Mouse (Mus musculus): ENCODE data around the gene Lrrc8d. TPM values are rescaled to one million over a fixed set of nuclear protein-coding genes. Genes with fewer than 3 reads are reported as not detected.

The Lrrc8d gene
- polyA plus RNA-seq, 1 experiment from 2014 or later, result 19.7 TPM

- no peak overlapping the region for H3K4me2 ChIP-seq (ENCODE audit: low read depth, low read length)
- no peak for ATAC-seq (ENCODE audit: low read depth)
- 0 out of 2 replicates have a peak, but pooled peaks cover 2% of the 10 kb centered on the region for H3K36me3 ChIP-seq (ENCODE audit: control insufficient read depth, insufficient read depth, low read length)
- H3K27ac ChIP-seq (ENCODE audit: low read length), result no peak overlapping the region
- H3K4me1 ChIP-seq (replicated peaks; ENCODE audit: control insufficient read depth, insufficient read depth, low read length), result peaks cover 30% of the 10 kb centered on the region
- 72% methylated on average over 6 of the region's 6 CpGs for WGBS
- H3K27me3 ChIP-seq (ENCODE audit: control insufficient read depth, insufficient read depth, low read depth, low read length), result no peaks in the 10 kb centered on the region
- H3K4me3 ChIP-seq (ENCODE audit: low read length), result no peak overlapping the region
- no peak overlapping the region for H3K9ac ChIP-seq (ENCODE audit: low read length)
- H3K9me3 ChIP-seq (ENCODE audit: control insufficient read depth, low read length), result no peaks in the 10 kb centered on the region
These were observed 30.5 kb downstream of the Lrrc8d start for GRCm38 (mm10) chr5:105730193-105730831.

GRCm38 (mm10) chr5:105731173-105731626 is 31.4 kb downstream of the Lrrc8d start:
- Histone ChIP-seq H3K4me2 (ENCODE audit: low read depth, low read length) (peak overlapping the region; percentile 98), H3K27ac (ENCODE audit: low read length) (peak overlapping the region; percentile 84; the same call in 1 of the 2 replicates), H3K27me3 (ENCODE audit: control insufficient read depth, insufficient read depth, low read depth, low read length) (no peaks in the 10 kb centered on the region), H3K36me3 (ENCODE audit: control insufficient read depth, insufficient read depth, low read length) (0 out of 2 replicates have a peak, but pooled peaks cover 2% of the 10 kb centered on the region), H3K4me3 (ENCODE audit: low read length) (peak overlapping the region; percentile 61), H3K9me3 (ENCODE audit: control insufficient read depth, low read length) (no peaks in the 10 kb centered on the region), H3K4me1 (replicated peaks; ENCODE audit: control insufficient read depth, insufficient read depth, low read length) (peaks cover 30% of the 10 kb centered on the region), H3K9ac (ENCODE audit: low read length) (peak overlapping the region; percentile 75)
- WGBS, result 19% methylated on average over 16 of the region's 16 CpGs
- peak; percentile 30; the same call in 1 of the 2 replicates for ATAC-seq (ENCODE audit: low read depth)

- WGBS, result under 1% methylated on average over 51 of the region's 52 CpGs
- H3K9me3 ChIP-seq (ENCODE audit: control insufficient read depth, low read length), result no peaks in the 10 kb centered on the region
- ATAC-seq (ENCODE audit: low read depth), result peak; percentile 88
- peak overlapping the region; percentile 75 for H3K9ac ChIP-seq (ENCODE audit: low read length)
- H3K4me1 ChIP-seq (replicated peaks; ENCODE audit: control insufficient read depth, insufficient read depth, low read length), result peaks cover 30% of the 10 kb centered on the region
- H3K27ac ChIP-seq (ENCODE audit: low read length), result peak overlapping the region; percentile 84
- H3K4me2 ChIP-seq (ENCODE audit: low read depth, low read length), result peak overlapping the region; percentile 98
- H3K27me3 ChIP-seq (ENCODE audit: control insufficient read depth, insufficient read depth, low read depth, low read length), result no peaks in the 10 kb centered on the region
- 0 out of 2 replicates have a peak, but pooled peaks cover 2% of the 10 kb centered on the region for H3K36me3 ChIP-seq (ENCODE audit: control insufficient read depth, insufficient read depth, low read length)
- H3K4me3 ChIP-seq (ENCODE audit: low read length), result peak overlapping the region; percentile 61
These were observed 32.1 kb downstream of the Lrrc8d start for GRCm38 (mm10) chr5:105731627-105732432.

- Histone ChIP-seq H3K27me3 (ENCODE audit: control insufficient read depth, insufficient read depth, low read depth, low read length) (no peaks in the 10 kb centered on the region), H3K9ac (ENCODE audit: low read length) (peak overlapping the region; percentile 75), H3K9me3 (ENCODE audit: control insufficient read depth, low read length) (no peaks in the 10 kb centered on the region), H3K4me1 (replicated peaks; ENCODE audit: control insufficient read depth, insufficient read depth, low read length) (peaks cover 30% of the 10 kb centered on the region), H3K36me3 (ENCODE audit: control insufficient read depth, insufficient read depth, low read length) (0 out of 2 replicates have a peak, but pooled peaks cover 2% of the 10 kb centered on the region), H3K4me2 (ENCODE audit: low read depth, low read length) (peak overlapping the region; percentile 98), H3K27ac (ENCODE audit: low read length) (peak overlapping the region; percentile 84), H3K4me3 (ENCODE audit: low read length) (peak overlapping the region; percentile 61)
- peak; percentile 84 for ATAC-seq (ENCODE audit: low read depth)
- WGBS, result 16% methylated on average over 11 of the region's 11 CpGs
These were observed 32.7 kb downstream of the Lrrc8d start for GRCm38 (mm10) chr5:105732433-105732891.

GRCm38 (mm10) chr5:105733226-105733625 is 33.5 kb downstream of the Lrrc8d start:
- 54% methylated on average over 6 of the region's 6 CpGs for WGBS
- H3K4me2 ChIP-seq (ENCODE audit: low read depth, low read length), result peak overlapping the region; percentile 98
- no peaks in the 10 kb centered on the region for H3K9me3 ChIP-seq (ENCODE audit: control insufficient read depth, low read length)
- ATAC-seq (ENCODE audit: low read depth), result no peak
- H3K36me3 ChIP-seq (ENCODE audit: control insufficient read depth, insufficient read depth, low read length), result 0 out of 2 replicates have a peak, but pooled peaks cover 2% of the 10 kb centered on the region
- H3K27me3 ChIP-seq (ENCODE audit: control insufficient read depth, insufficient read depth, low read depth, low read length), result no peaks in the 10 kb centered on the region
- peak overlapping the region; percentile 84; the same call in 1 of the 2 replicates for H3K27ac ChIP-seq (ENCODE audit: low read length)
- H3K4me3 ChIP-seq (ENCODE audit: low read length), result no peak overlapping the region
- peaks cover 30% of the 10 kb centered on the region for H3K4me1 ChIP-seq (replicated peaks; ENCODE audit: control insufficient read depth, insufficient read depth, low read length)
- peak overlapping the region; percentile 75; the same call in 1 of the 2 replicates for H3K9ac ChIP-seq (ENCODE audit: low read length)

- no peak for ATAC-seq (ENCODE audit: low read depth)
- Histone ChIP-seq H3K4me2 (ENCODE audit: low read depth, low read length) (no peak overlapping the region), H3K9ac (ENCODE audit: low read length) (no peak overlapping the region), H3K27ac (ENCODE audit: low read length) (no peak overlapping the region), H3K4me3 (ENCODE audit: low read length) (no peak overlapping the region), H3K4me1 (replicated peaks; ENCODE audit: control insufficient read depth, insufficient read depth, low read length) (peaks cover 17% of the 10 kb centered on the region), H3K36me3 (ENCODE audit: control insufficient read depth, insufficient read depth, low read length) (no peaks in the 10 kb centered on the region), H3K27me3 (ENCODE audit: control insufficient read depth, insufficient read depth, low read depth, low read length) (no peaks in the 10 kb centered on the region), H3K9me3 (ENCODE audit: control insufficient read depth, low read length) (no peaks in the 10 kb centered on the region)
- 78% methylated on average over 6 of the region's 6 CpGs for WGBS
These were observed 36.6 kb downstream of the Lrrc8d start for GRCm38 (mm10) chr5:105736365-105736764.

- H3K4me2 ChIP-seq (ENCODE audit: low read depth, low read length), result no peak overlapping the region
- no peak for ATAC-seq (ENCODE audit: low read depth)
- H3K4me3 ChIP-seq (ENCODE audit: low read length), result no peak overlapping the region
- no peaks in the 10 kb centered on the region for H3K27me3 ChIP-seq (ENCODE audit: control insufficient read depth, insufficient read depth, low read depth, low read length)
- no peaks in the 10 kb centered on the region for H3K36me3 ChIP-seq (ENCODE audit: control insufficient read depth, insufficient read depth, low read length)
- H3K4me1 ChIP-seq (replicated peaks; ENCODE audit: control insufficient read depth, insufficient read depth, low read length), result peaks cover 12% of the 10 kb centered on the region
- no peaks in the 10 kb centered on the region for H3K9me3 ChIP-seq (ENCODE audit: control insufficient read depth, low read length)
- H3K9ac ChIP-seq (ENCODE audit: low read length), result no peak overlapping the region
- 52% methylated on average over 6 of the region's 6 CpGs for WGBS
- H3K27ac ChIP-seq (ENCODE audit: low read length), result no peak overlapping the region
These were observed 37.4 kb downstream of the Lrrc8d start for GRCm38 (mm10) chr5:105737145-105737544.

- no peak for ATAC-seq (ENCODE audit: low read depth)
These were observed 40.7 kb downstream of the Lrrc8d start for GRCm38 (mm10) chr5:105740437-105740836.

GRCm38 (mm10) chr5:105742641-105743040 is 42.9 kb downstream of the Lrrc8d start:
- Histone ChIP-seq H3K27ac (ENCODE audit: low read length) (peak overlapping the region; percentile 38; the same call in 1 of the 2 replicates), H3K4me3 (ENCODE audit: low read length) (no peak overlapping the region), H3K9me3 (ENCODE audit: control insufficient read depth, low read length) (no peaks in the 10 kb centered on the region), H3K4me1 (replicated peaks; ENCODE audit: control insufficient read depth, insufficient read depth, low read length) (peaks cover 16% of the 10 kb centered on the region), H3K9ac (ENCODE audit: low read length) (no peak overlapping the region), H3K4me2 (ENCODE audit: low read depth, low read length) (no peak overlapping the region), H3K36me3 (ENCODE audit: control insufficient read depth, insufficient read depth, low read length) (no peaks in the 10 kb centered on the region), H3K27me3 (ENCODE audit: control insufficient read depth, insufficient read depth, low read depth, low read length) (no peaks in the 10 kb centered on the region)
- ATAC-seq (ENCODE audit: low read depth), result peak; percentile 48
- 48% methylated on average over 5 of the region's 5 CpGs for WGBS

More at GRCm38 (mm10) chr5:105740437-105740836, 40.7 kb downstream of the Lrrc8d start:
- H3K4me1 ChIP-seq (replicated peaks; ENCODE audit: control insufficient read depth, insufficient read depth, low read length), result peaks cover 16% of the 10 kb centered on the region
- H3K4me2 ChIP-seq (ENCODE audit: low read depth, low read length), result no peak overlapping the region
- no peaks in the 10 kb centered on the region for H3K9me3 ChIP-seq (ENCODE audit: control insufficient read depth, low read length)
- no peaks in the 10 kb centered on the region for H3K36me3 ChIP-seq (ENCODE audit: control insufficient read depth, insufficient read depth, low read length)
- H3K27ac ChIP-seq (ENCODE audit: low read length), result no peak overlapping the region
- H3K9ac ChIP-seq (ENCODE audit: low read length), result no peak overlapping the region
- no peaks in the 10 kb centered on the region for H3K27me3 ChIP-seq (ENCODE audit: control insufficient read depth, insufficient read depth, low read depth, low read length)
- no peak overlapping the region for H3K4me3 ChIP-seq (ENCODE audit: low read length)
- WGBS, result 51% methylated on average over 7 of the region's 7 CpGs
